Mouse (Mus musculus) testis, adult 2 months (tissue): Measurements from ENCODE around the gene Mansc4.

Source experiments
- CTCF ChIP-seq: fragments of 200-500 bp; IDR thresholded peaks from 2 replicates; pipeline ENCODE4 v1.5.1; 2012; ENCODE audit warnings: low read depth, mild to moderate bottlenecking, inconsistent platforms, low read length, moderate library complexity; ENCODE audit not compliant: control insufficient read depth, insufficient read depth, insufficient replicate concordance
- POLR2A ChIP-seq: fragments of 200-500 bp; IDR thresholded peaks from 2 replicates; pipeline ENCODE4 v1.6.1; 2012; ENCODE audit warnings: low read depth, mild to moderate bottlenecking, inconsistent platforms, low read length, moderate library complexity; ENCODE audit not compliant: control insufficient read depth

GRCm38 (mm10) chr6:147116579-147116978, 29.7 kb upstream of the Mansc4 start:
- peak; percentile 59; the same call in 1 of the 2 replicates for TF ChIP-seq CTCF
- no peak for TF ChIP-seq POLR2A
